Mouse (Mus musculus) cerebellum, adult 9-11 months (tissue): ENCODE results near the gene Polr3b.

Experiments
- DNase-seq: peaks from one replicate; pipeline ENCODE4 v3.0.0; 2022

Polr3b gene

GRCm38 (mm10) chr10:84675653-84676052, 53.6 kb downstream of the Polr3b start:
- no peak for DNase-seq

- no peak for DNase-seq
Measured at GRCm38 (mm10) chr10:84676511-84676910, 54.4 kb downstream of the Polr3b start.

- no peak for DNase-seq
Measured at GRCm38 (mm10) chr10:84677871-84678270, 55.8 kb downstream of the Polr3b start.

- DNase-seq: no peak
Measured at GRCm38 (mm10) chr10:84678441-84678840, 56.3 kb downstream of the Polr3b start.

- DNase-seq: no peak
Measured at GRCm38 (mm10) chr10:84685444-84686121, 63.5 kb downstream of the Polr3b start.

GRCm38 (mm10) chr10:84686122-84686497, 64.0 kb downstream of the Polr3b start:
- no peak for DNase-seq

GRCm38 (mm10) chr10:84686705-84687104, 64.6 kb downstream of the Polr3b start:
- no peak for DNase-seq

- no peak for DNase-seq
Measured at GRCm38 (mm10) chr10:84687736-84688135, 65.6 kb downstream of the Polr3b start.

- no peak for DNase-seq
Measured at GRCm38 (mm10) chr10:84689846-84690245, 67.8 kb downstream of the Polr3b start.

- DNase-seq: no peak
Measured at GRCm38 (mm10) chr10:84690818-84691217, 68.7 kb downstream of the Polr3b start.

GRCm38 (mm10) chr10:84691692-84692091, 69.6 kb downstream of the Polr3b start:
- no peak for DNase-seq

- DNase-seq: no peak
Measured at GRCm38 (mm10) chr10:84693841-84694638, 71.9 kb downstream of the Polr3b start.

GRCm38 (mm10) chr10:84700236-84700987, 78.3 kb downstream of the Polr3b start:
- no peak for DNase-seq

GRCm38 (mm10) chr10:84701110-84701509, 79.0 kb downstream of the Polr3b start:
- no peak for DNase-seq

- no peak for DNase-seq
Measured at GRCm38 (mm10) chr10:84702115-84702514, 80.0 kb downstream of the Polr3b start.

GRCm38 (mm10) chr10:84704594-84704993, 82.5 kb downstream of the Polr3b start:
- DNase-seq: no peak

GRCm38 (mm10) chr10:84705234-84705633, 83.1 kb downstream of the Polr3b start:
- no peak for DNase-seq

GRCm38 (mm10) chr10:84706543-84706942, 84.5 kb downstream of the Polr3b start:
- no peak for DNase-seq

- DNase-seq: no peak
Measured at GRCm38 (mm10) chr10:84707226-84707625, 85.1 kb downstream of the Polr3b start.

GRCm38 (mm10) chr10:84707752-84708530, 85.8 kb downstream of the Polr3b start:
- DNase-seq: no peak

- no peak for DNase-seq
Measured at GRCm38 (mm10) chr10:84710192-84710591, 88.1 kb downstream of the Polr3b start.

- no peak for DNase-seq
Measured at GRCm38 (mm10) chr10:84710827-84711226, 88.7 kb downstream of the Polr3b start.

- DNase-seq: no peak
Measured at GRCm38 (mm10) chr10:84711479-84711878, 89.4 kb downstream of the Polr3b start.
